Mouse (Mus musculus) stomach, postnatal 0 days (tissue): ENCODE measurements at regions not wholly inside any gene's neighbourhood (a gene's known extent, or its start where the extent isn't known, plus 50 kb on each side); places are given as distances from the start of the nearest gene placed in this dataset.

ENCODE experiments used
- ATAC-seq: fragments of 200-750 bp; cut with Nextera tagmentation; 2 replicates; pipeline ENCODE4 v1.8.0; 2017; ENCODE audit not compliant: low FRiP score, low TSS enrichment
- DNase-seq: peaks from one replicate; pipeline ENCODE4 v3.0.0-alpha.2; 2016; ENCODE audit warnings: low spot score
- H3K27ac ChIP-seq: fragments of 300-500 bp; sonication (generic); replicated peaks from 2 replicates; pipeline ENCODE4 v1.5.1; 2014; ENCODE audit warnings: mild to moderate bottlenecking, control low read depth
- H3K27me3 ChIP-seq: fragments of 300-500 bp; sonication (generic); 2 replicates; pipeline ENCODE4 v1.6.1; 2014; ENCODE audit warnings: low read length; ENCODE audit not compliant: control insufficient read depth, insufficient read depth
- H3K36me3 ChIP-seq: fragments of 300-500 bp; sonication (generic); 2 replicates; pipeline ENCODE4 v1.6.1; 2014; ENCODE audit warnings: low read length, mixed read lengths; ENCODE audit not compliant: control insufficient read depth, insufficient read depth
- H3K4me1 ChIP-seq: fragments of 300-500 bp; sonication (generic); replicated peaks from 2 replicates; pipeline ENCODE4 v1.6.1; 2014; ENCODE audit warnings: antibody characterized with exemption; ENCODE audit not compliant: control insufficient read depth, insufficient read depth
- H3K4me2 ChIP-seq: fragments of 300-500 bp; sonication (generic); replicated peaks from 2 replicates; pipeline ENCODE4 v1.6.1; 2014; ENCODE audit warnings: low read depth, mild to moderate bottlenecking, control low read depth, moderate library complexity
- H3K4me3 ChIP-seq: fragments of 300-500 bp; sonication (generic); 2 replicates; pipeline ENCODE4 v1.5.1; 2014; ENCODE audit warnings: low read depth, low read length, control low read depth
- H3K9ac ChIP-seq: fragments of 300-500 bp; sonication (generic); 2 replicates; pipeline ENCODE4 v1.6.1; 2014; ENCODE audit warnings: mild to moderate bottlenecking, low read length, control low read depth, mixed read lengths
- H3K9me3 ChIP-seq: fragments of 300-500 bp; sonication (generic); 2 replicates; pipeline ENCODE4 v1.6.1; 2016; ENCODE audit warnings: low read length; ENCODE audit not compliant: control insufficient read depth
- CTCF ChIP-seq: IDR thresholded peaks from 2 replicates; pipeline ENCODE4 v1.5.1; 2016; ENCODE audit warnings: antibody characterized with exemption, low read depth, mild to moderate bottlenecking, moderate library complexity
- EP300 ChIP-seq: optimal IDR thresholded peaks from 2 replicates; pipeline ENCODE3; 2016; ENCODE audit warnings: antibody characterized with exemption
- WGBS: fragments of 180-500 bp; shearing (Covaris S2); extraction: QIAGEN DNeasy Blood & Tissue Kit; methylation state at CpG from one replicate; pipeline ENCODE4 v1.1.7; 2014; 5-methylcytosine and 5-hydroxymethylcytosine counted together

DNA sequence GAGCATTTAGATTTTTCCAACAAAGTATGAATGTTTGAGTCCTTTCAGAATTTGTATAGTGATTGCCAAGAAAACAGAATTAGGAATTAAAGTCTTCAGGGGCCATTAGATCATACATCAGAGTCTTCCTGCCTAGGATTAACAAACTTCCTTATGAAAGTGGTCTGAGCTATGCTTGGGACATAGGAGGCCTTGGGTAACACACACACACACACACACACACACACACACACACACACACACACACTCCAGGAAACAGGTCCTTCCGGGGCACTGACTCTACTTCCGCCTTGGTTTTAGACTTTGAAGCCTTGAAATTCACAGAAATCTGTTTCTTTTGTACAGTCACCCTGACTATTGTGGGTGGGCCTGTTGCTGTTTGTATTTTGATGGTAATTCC, 80.0 kb upstream of the Ddhd1 start:
- Histone ChIP-seq H3K4me1 (no peaks in the 10 kb centered on the region), H3K9me3 (no peaks in the 10 kb centered on the region), H3K36me3 (no peaks in the 10 kb centered on the region), H3K27me3 (no peaks in the 10 kb centered on the region), H3K27ac (no peak overlapping the region), H3K4me2 (no peak overlapping the region), H3K4me3 (no peak overlapping the region), H3K9ac (no peak overlapping the region)
- DNase-seq (no peak), ATAC-seq (no peak)
- TF ChIP-seq CTCF (no peak), EP300 (no peak)
- 89% methylated on average over 2 of the region's 2 CpGs for WGBS

DNA sequence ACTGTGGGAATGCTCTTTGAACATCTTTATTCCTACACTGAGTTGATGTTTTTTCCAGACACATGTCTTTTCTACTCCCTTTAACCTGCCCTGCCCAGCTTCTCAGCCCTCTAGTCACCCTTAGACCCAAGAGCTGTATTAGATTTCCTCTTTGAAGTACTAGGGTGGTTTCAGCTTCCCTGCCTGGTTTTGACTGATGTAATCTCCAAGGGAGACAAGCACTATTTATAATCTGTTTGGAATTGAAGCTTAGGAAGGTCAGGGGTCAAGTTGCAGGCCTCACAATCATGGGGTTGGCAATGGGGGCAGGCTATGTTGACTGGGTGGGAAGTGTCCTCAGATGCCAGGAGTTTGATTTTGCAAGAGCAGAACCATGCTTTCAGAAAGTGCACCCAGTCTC, 81.7 kb upstream of the Ddhd1 start:
- no peak for ATAC-seq

DNA sequence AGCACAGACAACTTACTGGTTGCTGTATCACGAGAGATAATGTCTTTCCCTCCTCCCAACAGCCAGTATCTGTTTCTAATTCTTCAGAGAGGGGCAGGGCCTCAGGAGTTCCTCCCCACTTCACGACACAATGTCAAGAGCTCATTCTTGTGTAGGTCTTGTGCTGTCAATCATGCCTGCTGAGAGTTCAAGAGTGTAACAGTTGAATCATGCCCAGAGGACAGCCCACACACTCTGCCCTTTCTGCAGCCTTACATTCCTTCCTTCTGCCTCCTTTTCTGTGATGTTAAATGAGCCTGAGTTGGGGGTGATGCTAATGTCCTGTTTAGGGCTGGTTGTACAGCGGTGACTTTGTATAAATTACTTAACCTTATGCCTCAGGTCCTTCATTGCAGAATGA, 82.7 kb upstream of the Ddhd1 start:
- no peak for ATAC-seq

More for the DNA sequence above, 81.7 kb upstream of the Ddhd1 start:
- DNase-seq, result no peak
- no peak overlapping the region for H3K27ac ChIP-seq
- H3K27me3 ChIP-seq, result no peaks in the 10 kb centered on the region
- no peaks in the 10 kb centered on the region for H3K4me1 ChIP-seq
- no peaks in the 10 kb centered on the region for H3K36me3 ChIP-seq
- no peak overlapping the region for H3K4me2 ChIP-seq
- H3K4me3 ChIP-seq, result no peak overlapping the region
- no peaks in the 10 kb centered on the region for H3K9me3 ChIP-seq
- no peak for TF ChIP-seq EP300
- no peak for TF ChIP-seq CTCF
- no peak overlapping the region for H3K9ac ChIP-seq

DNA sequence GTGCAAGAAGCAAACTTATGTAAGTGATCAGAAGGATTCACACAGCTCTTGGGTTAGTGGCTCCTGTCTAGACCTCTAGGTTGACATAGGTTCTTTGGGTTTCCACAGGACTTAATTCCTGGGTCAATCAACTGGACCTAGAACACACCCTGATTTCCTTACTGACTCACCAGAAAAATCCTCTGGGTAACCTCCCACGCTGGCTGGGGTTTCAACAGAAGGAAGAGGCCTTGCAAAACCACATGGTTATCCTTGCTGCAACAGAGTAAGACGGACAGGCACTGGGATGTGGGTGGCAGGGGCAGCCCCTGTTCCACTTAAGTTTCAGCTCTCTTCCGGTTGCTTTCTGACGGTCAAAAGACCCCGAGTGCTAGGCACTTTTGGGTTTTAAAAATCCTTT, 88.2 kb upstream of the Ddhd1 start:
- H3K36me3 ChIP-seq, result no peaks in the 10 kb centered on the region
- H3K27me3 ChIP-seq, result no peaks in the 10 kb centered on the region
- H3K4me1 ChIP-seq, result no peaks in the 10 kb centered on the region
- no peak overlapping the region for H3K9ac ChIP-seq
- no peak for TF ChIP-seq EP300
- TF ChIP-seq CTCF, result no peak
- DNase-seq, result no peak
- 83% methylated on average over 5 of the region's 5 CpGs for WGBS
- H3K27ac ChIP-seq, result no peak overlapping the region
- ATAC-seq, result no peak
- H3K4me2 ChIP-seq, result no peak overlapping the region
- H3K9me3 ChIP-seq, result no peaks in the 10 kb centered on the region
- no peak overlapping the region for H3K4me3 ChIP-seq

More for the DNA sequence above, 82.7 kb upstream of the Ddhd1 start:
- H3K36me3 ChIP-seq, result no peaks in the 10 kb centered on the region
- H3K4me2 ChIP-seq, result no peak overlapping the region
- H3K9me3 ChIP-seq, result no peaks in the 10 kb centered on the region
- DNase-seq, result no peak
- no peaks in the 10 kb centered on the region for H3K4me1 ChIP-seq
- TF ChIP-seq EP300, result no peak
- TF ChIP-seq CTCF, result no peak
- H3K27me3 ChIP-seq, result no peaks in the 10 kb centered on the region
- 42% methylated on average over 3 of the region's 3 CpGs for WGBS
- no peak overlapping the region for H3K9ac ChIP-seq
- H3K27ac ChIP-seq, result no peak overlapping the region
- no peak overlapping the region for H3K4me3 ChIP-seq

DNA sequence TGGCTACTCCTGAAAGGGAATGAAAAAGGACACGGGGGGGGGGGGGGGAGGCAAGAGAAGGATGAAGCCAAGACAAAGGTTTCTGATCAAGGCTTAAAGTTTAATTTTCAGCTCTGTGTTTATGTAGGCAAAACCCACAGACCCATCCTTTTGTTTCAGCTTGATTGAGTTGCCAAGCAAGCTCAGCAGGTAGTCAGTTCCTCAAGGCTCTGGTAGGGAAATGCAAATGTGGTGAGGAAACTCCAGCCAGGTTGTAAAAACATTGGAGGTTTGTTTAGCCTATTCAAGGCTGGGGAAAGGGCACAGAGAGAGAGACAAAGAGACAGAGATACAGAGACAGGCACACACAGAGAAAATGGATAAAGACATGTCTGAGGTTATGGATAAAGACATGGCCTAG, 99.4 kb upstream of the Ddhd1 start:
- Histone ChIP-seq H3K27ac (no peak overlapping the region), H3K27me3 (no peaks in the 10 kb centered on the region), H3K4me1 (no peaks in the 10 kb centered on the region), H3K4me3 (no peak overlapping the region), H3K9ac (no peak overlapping the region), H3K4me2 (no peak overlapping the region), H3K9me3 (no peaks in the 10 kb centered on the region), H3K36me3 (no peaks in the 10 kb centered on the region)
- TF ChIP-seq CTCF (no peak), EP300 (no peak)
- 0% methylated on average over 1 of the region's 1 CpGs for WGBS
- DNase-seq, result no peak
- ATAC-seq, result no peak

DNA sequence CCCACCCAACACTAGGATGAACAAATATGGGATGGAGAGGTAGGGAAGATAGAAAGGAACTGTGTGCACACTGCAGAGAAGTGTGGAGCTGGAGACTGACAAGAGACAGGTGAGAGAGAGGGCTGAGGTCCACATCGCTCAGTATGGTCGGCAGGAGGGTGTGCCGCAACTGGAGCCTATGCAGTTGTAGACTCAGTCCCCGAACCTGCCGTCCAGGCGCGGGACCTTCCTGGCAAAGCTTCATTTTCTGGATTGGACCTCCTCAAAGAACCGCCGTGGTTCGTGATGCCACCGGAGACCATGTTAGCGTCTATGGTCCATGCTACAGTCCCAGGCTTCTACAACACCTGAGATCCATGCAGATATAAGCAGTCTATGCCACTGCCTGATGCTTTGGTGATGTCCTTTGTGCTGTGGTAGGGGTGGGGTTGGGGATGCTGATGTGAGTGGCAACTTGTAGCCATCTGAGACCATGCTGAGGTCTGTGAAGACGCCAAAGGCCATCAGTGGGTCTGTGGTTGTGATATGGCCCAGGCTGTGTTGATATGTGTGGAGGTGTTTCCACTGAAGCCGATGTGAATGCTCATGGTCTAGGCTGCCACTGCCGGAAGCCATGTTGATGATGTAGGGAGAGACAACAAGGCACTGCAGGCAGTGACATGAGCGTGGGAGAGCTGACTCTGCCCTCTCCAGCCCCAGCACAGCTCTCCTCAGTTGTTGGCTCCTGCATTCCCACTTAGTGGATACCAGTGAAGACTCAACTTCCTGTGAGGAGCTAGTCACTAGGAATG, 103.1 kb upstream of the Ddhd1 start:
- Histone ChIP-seq H3K9me3 (no peaks in the 10 kb centered on the region), H3K27me3 (no peaks in the 10 kb centered on the region), H3K4me3 (no peak overlapping the region), H3K36me3 (no peaks in the 10 kb centered on the region), H3K9ac (no peak overlapping the region), H3K4me1 (no peaks in the 10 kb centered on the region), H3K27ac (no peak overlapping the region), H3K4me2 (no peak overlapping the region)
- no peak for TF ChIP-seq EP300
- TF ChIP-seq CTCF, result no peak
- DNase-seq (no peak), ATAC-seq (no peak)
- 94% methylated on average over 16 of the region's 16 CpGs for WGBS
